Mouse (Mus musculus): ENCODE results near the gene Ppp4r4.
"Not testable (repeated sequence)": the region's sequence is repeated elsewhere in the genome, so short reads cannot be mapped to it uniquely, and the experiment has no call there.

Gene Ppp4r4

GRCm38 (mm10) chr12:103532020-103532648, at the start of gene Ppp4r4:
Ppp4r4 (plus strand) TSS chr12:103532283.
- DNase-seq = peak; percentile 91 to 97

DNA sequence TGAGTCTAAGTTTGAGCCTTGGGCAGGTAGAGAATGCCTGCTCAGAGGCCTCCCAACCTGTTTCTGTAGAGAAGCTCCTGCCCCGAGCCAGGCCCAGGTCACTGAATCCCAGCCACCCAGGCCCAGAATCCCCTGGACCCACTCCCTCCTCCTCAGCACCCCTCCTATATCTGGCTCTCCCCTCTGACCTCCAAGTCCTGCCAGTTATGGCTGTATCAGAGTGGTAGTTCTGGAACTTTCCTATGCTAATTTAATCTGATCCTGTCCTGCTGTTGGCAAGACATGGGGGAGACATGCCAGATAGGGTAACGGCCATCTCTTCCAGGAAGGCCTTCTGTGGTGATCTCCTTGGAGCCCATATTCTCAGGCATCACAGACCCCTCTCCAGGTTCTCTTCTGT, 49.3 kb upstream of the Ppp4r4 start:
- DNase-seq = no peak

DNA sequence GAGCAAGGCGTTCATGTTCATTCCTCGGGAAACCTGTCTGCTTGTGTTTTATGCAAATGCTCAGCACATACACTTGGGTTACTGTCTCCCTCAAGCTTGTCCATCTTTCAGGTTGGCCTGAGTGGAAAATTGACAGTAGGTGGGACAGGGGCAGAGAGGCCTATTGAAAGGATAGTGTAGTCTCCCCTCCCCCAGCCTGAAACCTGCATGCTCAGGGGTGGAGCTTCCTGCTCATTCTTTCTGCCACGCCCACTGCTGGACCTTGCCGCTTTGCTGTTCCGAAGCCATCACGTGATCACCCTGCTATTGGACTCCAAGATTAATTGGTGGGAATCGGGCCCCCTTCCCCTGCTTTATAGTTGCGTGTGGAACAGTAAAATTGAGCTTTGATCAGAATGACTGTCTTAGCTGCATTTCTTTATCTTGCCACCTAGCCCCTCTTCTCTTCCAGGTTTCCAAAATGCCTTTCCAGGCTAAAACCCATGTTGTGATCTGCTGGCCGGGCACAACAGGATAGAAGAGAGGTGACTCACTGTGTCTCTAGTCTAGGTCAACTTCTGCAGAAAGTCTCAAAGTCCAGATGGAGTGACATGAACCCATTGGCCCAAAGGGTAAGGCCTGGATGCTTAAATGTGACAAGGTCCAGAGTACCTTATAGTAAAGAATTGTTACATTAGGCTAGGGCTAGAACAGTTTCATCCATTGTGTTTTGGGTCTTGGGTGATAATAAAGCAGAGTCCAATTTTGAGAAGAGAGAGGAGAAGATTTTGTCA, 47.7 kb upstream of the Ppp4r4 start:
- DNase-seq = not testable (repeated sequence)

GRCm38 (mm10) chr12:103486726-103487125, 45.4 kb upstream of the Ppp4r4 start:
- no peak for DNase-seq

GRCm38 (mm10) chr12:103487276-103487675, 44.8 kb upstream of the Ppp4r4 start:
- DNase-seq = no peak

- no peak for DNase-seq
These were observed 44.3 kb upstream of the Ppp4r4 start for GRCm38 (mm10) chr12:103487750-103488149.

DNA sequence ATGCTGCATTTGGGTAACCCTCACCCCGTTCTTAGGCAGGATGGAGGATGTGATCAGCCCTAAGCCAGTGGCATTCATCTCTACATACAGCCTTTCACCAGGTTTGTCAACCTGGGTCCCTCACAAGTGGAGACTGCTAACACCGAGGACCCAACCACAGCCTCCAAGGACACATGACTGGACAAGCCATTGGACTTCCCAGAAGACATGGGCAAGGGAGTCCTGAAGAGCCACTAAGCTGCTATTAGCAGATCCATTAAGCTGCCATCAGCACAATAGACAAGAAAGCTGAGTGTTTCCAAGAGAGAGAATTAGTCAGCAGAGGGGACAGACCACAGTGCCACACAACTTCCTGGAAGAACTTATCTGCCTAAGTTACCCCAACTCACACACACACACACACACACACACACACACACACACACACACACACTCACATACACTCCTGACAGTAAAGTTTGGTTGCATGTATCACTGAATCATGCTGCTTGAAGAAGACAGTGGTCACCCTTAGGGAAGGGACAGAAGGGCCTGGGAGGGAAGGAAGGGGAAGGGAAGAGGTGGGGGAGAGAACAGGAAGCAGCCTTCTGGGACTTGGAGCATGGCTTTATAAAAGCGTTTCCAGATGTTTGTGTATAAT, 40.9 kb upstream of the Ppp4r4 start:
- no peak for DNase-seq

- peak; percentile 67 to 88 for DNase-seq
These were observed 39.3 kb upstream of the Ppp4r4 start for GRCm38 (mm10) chr12:103492767-103493166.

DNA sequence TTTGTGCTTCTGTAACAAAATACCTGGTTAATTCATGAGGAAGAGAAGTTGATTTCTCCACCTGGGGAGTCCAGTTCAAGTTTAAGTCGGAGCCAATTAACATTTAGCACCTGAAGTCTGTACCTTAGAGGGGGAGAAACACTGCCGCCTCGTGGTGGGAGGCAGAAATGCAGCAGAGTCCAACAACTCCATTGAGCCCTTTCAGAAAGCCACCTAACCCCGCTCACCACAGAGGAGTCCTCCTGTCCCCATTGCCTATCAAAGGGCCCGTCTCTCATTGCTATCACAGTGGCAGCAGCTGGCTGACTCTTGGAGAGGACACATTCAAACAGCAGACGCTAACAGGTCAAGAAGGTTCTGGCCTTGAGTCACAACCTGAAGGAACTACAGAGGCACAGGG, 37.6 kb upstream of the Ppp4r4 start:
- DNase-seq = peak; percentile 53 to 73

DNA sequence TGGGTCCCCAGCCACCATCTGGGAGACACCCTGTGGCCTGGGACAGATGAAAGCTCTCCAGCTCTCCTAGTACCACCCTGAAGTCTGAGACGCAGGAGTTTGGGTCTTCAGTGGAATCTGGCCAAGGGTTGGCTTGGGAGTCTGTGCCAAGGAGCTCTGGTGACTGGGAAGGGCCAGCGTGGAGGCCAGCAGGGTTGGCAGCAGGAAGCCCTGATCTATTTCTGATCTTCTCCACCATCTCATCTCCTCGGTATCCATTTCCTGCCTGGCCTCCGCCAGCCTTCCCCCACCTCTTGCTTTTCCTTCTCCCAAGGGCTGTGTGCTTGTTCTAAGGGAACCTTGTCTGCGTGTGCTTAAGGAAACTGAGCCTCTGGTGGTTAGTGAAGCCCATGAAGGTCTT, 33.3 kb upstream of the Ppp4r4 start:
- DNase-seq = no peak

GRCm38 (mm10) chr12:103499261-103499660, 32.8 kb upstream of the Ppp4r4 start:
- DNase-seq = no peak

DNA sequence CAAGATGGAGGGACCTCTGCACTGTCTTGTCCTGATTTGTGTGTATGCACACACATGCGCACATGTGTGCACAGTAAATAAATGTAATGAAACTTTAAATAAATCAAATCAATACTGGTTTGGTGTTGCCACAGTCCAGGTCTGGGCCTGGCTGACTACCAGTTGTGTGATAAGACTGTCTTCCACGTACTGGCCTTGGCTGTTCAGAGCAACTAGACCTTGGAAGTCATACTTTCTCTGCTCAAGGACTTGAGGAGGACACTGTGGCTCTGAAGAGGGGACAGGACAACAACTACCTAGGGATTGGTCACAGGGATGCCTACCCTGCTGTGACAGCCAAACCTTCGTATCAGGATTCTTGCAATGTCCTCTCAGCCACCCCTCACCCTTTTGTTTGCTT, 28.8 kb upstream of the Ppp4r4 start:
- no peak for DNase-seq

DNA sequence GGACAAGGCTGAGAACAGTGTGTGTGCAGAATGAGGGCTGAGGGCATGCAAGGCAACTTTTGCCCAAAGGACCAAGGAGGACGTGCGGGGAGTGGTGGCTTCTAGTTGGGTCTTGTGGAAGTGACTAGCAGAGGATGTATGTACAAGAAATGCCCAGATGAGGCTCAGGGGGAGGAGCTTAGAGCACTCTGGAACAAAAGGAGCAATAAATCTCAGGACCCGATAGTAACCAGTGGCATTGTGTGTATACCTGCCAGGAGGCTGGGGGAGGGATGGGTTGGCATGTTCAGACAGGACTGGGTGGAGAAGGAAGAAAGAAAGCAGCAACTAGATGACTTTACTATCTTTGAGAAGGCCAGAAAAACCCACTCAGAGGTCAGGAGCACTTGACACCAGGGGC, 27.7 kb upstream of the Ppp4r4 start:
- no peak for DNase-seq

DNA sequence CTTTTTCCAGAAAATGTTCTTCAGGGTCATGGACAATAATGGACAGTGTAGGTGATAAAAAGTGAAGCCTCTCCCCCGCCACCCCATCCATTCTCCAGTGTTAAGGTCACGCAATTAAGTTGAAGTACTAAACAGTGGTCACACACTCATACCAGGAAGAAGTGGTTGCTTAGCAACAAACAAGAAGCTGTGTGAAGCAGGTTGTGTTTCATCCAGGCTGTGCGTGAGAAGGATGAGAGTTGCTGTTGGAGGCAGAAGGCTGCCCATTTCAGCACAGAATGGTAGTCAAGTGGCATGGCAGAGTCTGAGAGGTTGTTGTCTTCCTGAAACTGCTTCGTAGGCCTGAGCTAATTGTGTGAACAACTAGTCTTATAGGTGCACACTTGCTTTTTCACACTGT, 23.7 kb upstream of the Ppp4r4 start:
- DNase-seq = no peak

GRCm38 (mm10) chr12:103509893-103510292, 22.2 kb upstream of the Ppp4r4 start:
- DNase-seq = no peak

GRCm38 (mm10) chr12:103511586-103511985, 20.5 kb upstream of the Ppp4r4 start:
- no peak for DNase-seq

GRCm38 (mm10) chr12:103513039-103513438, 19.0 kb upstream of the Ppp4r4 start:
- DNase-seq = no peak

DNA sequence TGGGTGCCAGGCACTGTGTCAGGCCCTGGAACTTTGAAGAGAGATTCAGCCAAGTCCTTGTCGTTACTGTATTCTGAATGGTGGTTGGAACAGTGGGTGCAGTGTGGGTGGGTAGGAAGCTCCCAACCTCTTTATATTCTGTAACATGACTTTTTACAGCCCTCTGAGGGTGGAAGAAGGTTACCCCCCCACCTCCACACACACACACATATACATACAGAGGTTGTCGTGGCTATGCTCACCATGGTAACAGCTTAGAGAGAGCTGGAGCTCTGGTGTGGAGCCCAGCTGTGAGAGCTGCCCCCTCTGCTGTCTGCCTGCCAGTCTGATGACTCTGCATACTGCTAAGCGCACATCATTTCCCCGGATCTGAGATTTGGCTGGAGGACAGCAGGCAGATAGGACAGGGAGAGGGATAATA, 18.6 kb upstream of the Ppp4r4 start:
- no peak for DNase-seq

- no peak for DNase-seq
These were observed 17.7 kb upstream of the Ppp4r4 start for GRCm38 (mm10) chr12:103514354-103514753.

- no peak for DNase-seq
These were observed 16.4 kb upstream of the Ppp4r4 start for GRCm38 (mm10) chr12:103515638-103516037.

DNA sequence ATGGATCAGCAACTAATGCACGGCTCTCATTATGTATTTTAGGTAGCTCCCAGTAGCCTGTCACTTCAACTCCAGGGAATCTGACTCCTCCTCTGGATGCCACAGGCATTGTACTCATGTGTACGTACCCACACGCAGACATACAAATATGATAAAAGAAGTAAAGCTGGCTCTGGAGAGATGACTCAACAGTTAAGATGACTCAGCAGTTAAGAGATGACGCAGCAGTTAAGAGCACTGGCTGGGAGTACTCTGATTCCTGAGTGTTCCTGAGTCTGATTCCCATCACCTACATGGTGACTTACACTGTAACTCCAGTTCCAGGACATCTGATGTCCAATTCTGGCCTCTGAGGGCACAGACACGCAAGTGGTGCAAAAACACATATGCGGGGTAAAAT, 13.4 kb upstream of the Ppp4r4 start:
- DNase-seq = no peak

GRCm38 (mm10) chr12:103530596-103530995, 1.5 kb upstream of the Ppp4r4 start:
- DNase-seq = peak; percentile 8 to 62

GRCm38 (mm10) chr12:103532649-103533395, 739 bp downstream of the Ppp4r4 start:
- peak; percentile 12 to 53 for DNase-seq

All from kidney, postnatal 25 days (tissue).